Comparison of ENCODE assay signal across 1 mouse cellular context in the genomic region with DNA sequence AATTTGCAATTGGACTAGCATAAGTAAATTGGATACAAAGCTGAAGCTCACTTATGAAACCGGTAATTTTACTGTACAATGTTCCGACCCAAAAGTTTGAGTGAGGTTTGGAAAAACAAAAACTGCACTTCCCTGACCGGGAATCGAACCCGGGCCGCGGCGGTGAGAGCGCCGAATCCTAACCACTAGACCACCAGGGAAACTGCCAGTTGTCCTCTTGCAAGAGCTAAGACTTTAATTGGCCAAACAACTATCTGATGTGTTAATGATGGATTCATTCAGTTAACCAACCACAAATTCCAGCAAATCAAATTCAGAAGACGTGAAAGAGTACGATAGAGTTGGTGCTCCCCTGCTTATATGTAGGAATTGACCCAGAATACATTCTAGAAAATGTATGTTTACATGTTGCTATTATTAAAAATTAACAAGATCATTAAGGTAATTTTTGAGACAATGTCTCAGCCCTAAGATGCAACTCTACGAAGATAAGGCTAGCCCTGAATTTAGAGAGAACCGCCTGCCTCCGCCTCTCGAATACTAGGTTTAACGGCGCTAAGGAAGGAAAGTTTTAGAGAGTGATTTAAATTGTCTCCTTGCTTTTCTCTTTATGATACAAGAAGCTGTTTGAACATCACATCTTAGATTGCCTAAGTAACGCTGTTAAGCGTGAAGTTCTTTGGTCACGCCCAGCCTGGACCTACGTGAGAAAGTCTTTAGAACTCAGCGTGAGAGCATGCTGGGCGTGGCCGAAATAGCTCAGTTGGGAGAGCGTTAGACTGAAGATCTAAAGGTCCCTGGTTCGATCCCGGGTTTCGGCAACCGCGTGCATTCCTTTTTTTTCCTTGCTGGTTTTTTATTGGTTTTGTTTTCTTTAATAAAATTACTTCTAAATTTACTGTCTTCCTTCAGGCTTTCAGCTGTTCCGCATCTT.
TF ChIP-seq lines count a peak whose summit lies in the region.

No protein-coding gene starts in this region.

TF ChIP-seq in myocyte, 11 proteins besides CTCF, POLR2A, EP300 and RAD21 (continued from another document):
- TF ChIP-seq MYOD1 (IDR thresholded peaks at IDR 0.05; ENCODE audit: control insufficient read depth in 1 of 3, insufficient read length in 2 of 3, low read depth in 2 of 3) (no peak), MAX (IDR thresholded peaks at IDR 0.05; ENCODE audit: low read depth) (no peak), TCF12 (IDR thresholded peaks at IDR 0.05; ENCODE audit: insufficient read depth, poor library complexity, severe bottlenecking) (no peak)
